Mouse (Mus musculus): Measurements from ENCODE around the gene Klk4. TPM values are rescaled to one million over a fixed set of nuclear protein-coding genes. Genes with fewer than 3 reads are reported as not detected.

The Klk4 gene
- polyA plus RNA-seq, 1 experiment from 2014 or later: not detected

GRCm38 (mm10) chr7:43860411-43860810, 20.5 kb upstream of the Klk4 start:
- Histone ChIP-seq H3K4me3 (ENCODE audit: control insufficient read depth in 1 of 2, insufficient read depth in 1 of 2, low read depth in 1 of 2, low read length in 2 of 2) (no peak overlapping the region), H3K9ac (ENCODE audit: low read length) (no peak overlapping the region), H3K4me2 (ENCODE audit: low read length) (no peak overlapping the region), H3K27me3 (ENCODE audit: control insufficient read depth, insufficient read depth, low read length) (no peaks in the 10 kb centered on the region), H3K36me3 (ENCODE audit: control insufficient read depth, insufficient read depth, low read length) (no peaks in the 10 kb centered on the region), H3K27ac (replicated peaks in 1 of 2; ENCODE audit: control insufficient read depth in 1 of 2, insufficient read depth in 1 of 2, low read depth in 2 of 2, low read length in 2 of 2) (no peak overlapping the region), H3K4me1 (ENCODE audit: control insufficient read depth in 2 of 2, insufficient read depth in 2 of 2, low read length in 2 of 2) (no peaks in the 10 kb centered on the region), H3K9me3 (ENCODE audit: control insufficient read depth, low read length) (no peaks in the 10 kb centered on the region)
- ATAC-seq (ENCODE audit: insufficient number of reproducible peaks, insufficient read depth, low FRiP score, low read depth): no peak; the same call in 1 of the 2 replicates
- 77% methylated on average over 8 of the region's 8 CpGs for WGBS

GRCm38 (mm10) chr7:43873237-43873636, 7.7 kb upstream of the Klk4 start:
- no peak overlapping the region for H3K27ac ChIP-seq (replicated peaks in 1 of 2; ENCODE audit: control insufficient read depth in 1 of 2, insufficient read depth in 1 of 2, low read depth in 2 of 2, low read length in 2 of 2)
- H3K27me3 ChIP-seq (ENCODE audit: control insufficient read depth, insufficient read depth, low read length): peaks cover 9% of the 10 kb centered on the region
- H3K9me3 ChIP-seq (ENCODE audit: control insufficient read depth, low read length): no peaks in the 10 kb centered on the region
- WGBS: 5% methylated on average over 10 of the region's 10 CpGs
- H3K9ac ChIP-seq (ENCODE audit: low read length): no peak overlapping the region
- no peak overlapping the region for H3K4me3 ChIP-seq (ENCODE audit: control insufficient read depth in 1 of 2, insufficient read depth in 1 of 2, low read depth in 1 of 2, low read length in 2 of 2)
- no peak overlapping the region for H3K4me2 ChIP-seq (ENCODE audit: low read length)
- no peaks in the 10 kb centered on the region for H3K36me3 ChIP-seq (ENCODE audit: control insufficient read depth, insufficient read depth, low read length)
- H3K4me1 ChIP-seq (ENCODE audit: control insufficient read depth in 2 of 2, insufficient read depth in 2 of 2, low read length in 2 of 2): no peaks in the 10 kb centered on the region
- ATAC-seq (ENCODE audit: insufficient number of reproducible peaks, insufficient read depth, low FRiP score, low read depth): no peak

GRCm38 (mm10) chr7:43873674-43874073, 7.3 kb upstream of the Klk4 start:
- no peaks in the 10 kb centered on the region for H3K9me3 ChIP-seq (ENCODE audit: control insufficient read depth, low read length)
- no peak for ATAC-seq (ENCODE audit: insufficient number of reproducible peaks, insufficient read depth, low FRiP score, low read depth)
- H3K4me1 ChIP-seq (ENCODE audit: control insufficient read depth in 2 of 2, insufficient read depth in 2 of 2, low read length in 2 of 2): no peaks in the 10 kb centered on the region
- whole genome bisulfite sequencing: 63% methylated on average over 3 of the region's 3 CpGs
- no peak overlapping the region for H3K27ac ChIP-seq (replicated peaks in 1 of 2; ENCODE audit: control insufficient read depth in 1 of 2, insufficient read depth in 1 of 2, low read depth in 2 of 2, low read length in 2 of 2)
- H3K4me2 ChIP-seq (ENCODE audit: low read length): no peak overlapping the region
- H3K27me3 ChIP-seq (ENCODE audit: control insufficient read depth, insufficient read depth, low read length): peaks cover 9% of the 10 kb centered on the region
- no peaks in the 10 kb centered on the region for H3K36me3 ChIP-seq (ENCODE audit: control insufficient read depth, insufficient read depth, low read length)
- H3K9ac ChIP-seq (ENCODE audit: low read length): no peak overlapping the region
- no peak overlapping the region for H3K4me3 ChIP-seq (ENCODE audit: control insufficient read depth in 1 of 2, insufficient read depth in 1 of 2, low read depth in 1 of 2, low read length in 2 of 2)

GRCm38 (mm10) chr7:43874868-43875375, 6.0 kb upstream of the Klk4 start:
- no peaks in the 10 kb centered on the region for H3K4me1 ChIP-seq (ENCODE audit: control insufficient read depth in 2 of 2, insufficient read depth in 2 of 2, low read length in 2 of 2)
- no peak overlapping the region for H3K9ac ChIP-seq (ENCODE audit: low read length)
- H3K27ac ChIP-seq (replicated peaks in 1 of 2; ENCODE audit: control insufficient read depth in 1 of 2, insufficient read depth in 1 of 2, low read depth in 2 of 2, low read length in 2 of 2): no peak overlapping the region
- 82% methylated on average over 6 of the region's 6 CpGs for WGBS
- no peaks in the 10 kb centered on the region for H3K9me3 ChIP-seq (ENCODE audit: control insufficient read depth, low read length)
- H3K36me3 ChIP-seq (ENCODE audit: control insufficient read depth, insufficient read depth, low read length): no peaks in the 10 kb centered on the region
- no peak overlapping the region for H3K4me3 ChIP-seq (ENCODE audit: control insufficient read depth in 1 of 2, insufficient read depth in 1 of 2, low read depth in 1 of 2, low read length in 2 of 2)
- H3K4me2 ChIP-seq (ENCODE audit: low read length): no peak overlapping the region
- peaks cover 5% of the 10 kb centered on the region for H3K27me3 ChIP-seq (ENCODE audit: control insufficient read depth, insufficient read depth, low read length)
- no peak for ATAC-seq (ENCODE audit: insufficient number of reproducible peaks, insufficient read depth, low FRiP score, low read depth)

GRCm38 (mm10) chr7:43876444-43876843, 4.5 kb upstream of the Klk4 start:
- ATAC-seq (ENCODE audit: insufficient number of reproducible peaks, insufficient read depth, low FRiP score, low read depth): no peak
- 66% methylated on average over 4 of the region's 4 CpGs for WGBS
- no peaks in the 10 kb centered on the region for H3K4me1 ChIP-seq (ENCODE audit: control insufficient read depth in 2 of 2, insufficient read depth in 2 of 2, low read length in 2 of 2)
- no peaks in the 10 kb centered on the region for H3K9me3 ChIP-seq (ENCODE audit: control insufficient read depth, low read length)
- no peak overlapping the region for H3K9ac ChIP-seq (ENCODE audit: low read length)
- H3K27me3 ChIP-seq (ENCODE audit: control insufficient read depth, insufficient read depth, low read length): peaks cover 7% of the 10 kb centered on the region
- H3K4me3 ChIP-seq (ENCODE audit: control insufficient read depth in 1 of 2, insufficient read depth in 1 of 2, low read depth in 1 of 2, low read length in 2 of 2): no peak overlapping the region
- no peaks in the 10 kb centered on the region for H3K36me3 ChIP-seq (ENCODE audit: control insufficient read depth, insufficient read depth, low read length)
- no peak overlapping the region for H3K27ac ChIP-seq (replicated peaks in 1 of 2; ENCODE audit: control insufficient read depth in 1 of 2, insufficient read depth in 1 of 2, low read depth in 2 of 2, low read length in 2 of 2)
- no peak overlapping the region for H3K4me2 ChIP-seq (ENCODE audit: low read length)

- no peak for ATAC-seq (ENCODE audit: insufficient number of reproducible peaks, insufficient read depth, low FRiP score, low read depth)
- no peaks in the 10 kb centered on the region for H3K4me1 ChIP-seq (ENCODE audit: control insufficient read depth in 2 of 2, insufficient read depth in 2 of 2, low read length in 2 of 2)
- no peak overlapping the region for H3K4me2 ChIP-seq (ENCODE audit: low read length)
- H3K9ac ChIP-seq (ENCODE audit: low read length): no peak overlapping the region
- WGBS: 23% methylated on average over 1 of the region's 1 CpGs
- no peaks in the 10 kb centered on the region for H3K9me3 ChIP-seq (ENCODE audit: control insufficient read depth, low read length)
- peaks cover 20% of the 10 kb centered on the region for H3K27me3 ChIP-seq (ENCODE audit: control insufficient read depth, insufficient read depth, low read length)
- no peak overlapping the region for H3K27ac ChIP-seq (replicated peaks in 1 of 2; ENCODE audit: control insufficient read depth in 1 of 2, insufficient read depth in 1 of 2, low read depth in 2 of 2, low read length in 2 of 2)
- no peak overlapping the region for H3K4me3 ChIP-seq (ENCODE audit: control insufficient read depth in 1 of 2, insufficient read depth in 1 of 2, low read depth in 1 of 2, low read length in 2 of 2)
- H3K36me3 ChIP-seq (ENCODE audit: control insufficient read depth, insufficient read depth, low read length): no peaks in the 10 kb centered on the region
These were observed 2.7 kb upstream of the Klk4 start for GRCm38 (mm10) chr7:43878281-43878680.

- WGBS: 21% methylated on average over 4 of the region's 4 CpGs
- Histone ChIP-seq H3K4me1 (ENCODE audit: control insufficient read depth in 2 of 2, insufficient read depth in 2 of 2, low read length in 2 of 2) (no peaks in the 10 kb centered on the region), H3K9me3 (ENCODE audit: control insufficient read depth, low read length) (no peaks in the 10 kb centered on the region), H3K9ac (ENCODE audit: low read length) (no peak overlapping the region), H3K4me3 (ENCODE audit: control insufficient read depth in 1 of 2, insufficient read depth in 1 of 2, low read depth in 1 of 2, low read length in 2 of 2) (no peak overlapping the region), H3K36me3 (ENCODE audit: control insufficient read depth, insufficient read depth, low read length) (no peaks in the 10 kb centered on the region), H3K27ac (replicated peaks in 1 of 2; ENCODE audit: control insufficient read depth in 1 of 2, insufficient read depth in 1 of 2, low read depth in 2 of 2, low read length in 2 of 2) (no peak overlapping the region), H3K27me3 (ENCODE audit: control insufficient read depth, insufficient read depth, low read length) (peaks cover 31% of the 10 kb centered on the region), H3K4me2 (ENCODE audit: low read length) (no peak overlapping the region)
- no peak for ATAC-seq (ENCODE audit: insufficient number of reproducible peaks, insufficient read depth, low FRiP score, low read depth)
These were observed 1.4 kb downstream of the Klk4 start for GRCm38 (mm10) chr7:43882346-43882745.

- no peaks in the 10 kb centered on the region for H3K9me3 ChIP-seq (ENCODE audit: control insufficient read depth, low read length)
- H3K27ac ChIP-seq (replicated peaks in 1 of 2; ENCODE audit: control insufficient read depth in 1 of 2, insufficient read depth in 1 of 2, low read depth in 2 of 2, low read length in 2 of 2): no peak overlapping the region
- no peak overlapping the region for H3K4me3 ChIP-seq (ENCODE audit: control insufficient read depth in 1 of 2, insufficient read depth in 1 of 2, low read depth in 1 of 2, low read length in 2 of 2)
- H3K4me2 ChIP-seq (ENCODE audit: low read length): no peak overlapping the region
- WGBS: 22% methylated on average over 4 of the region's 4 CpGs
- ATAC-seq (ENCODE audit: insufficient number of reproducible peaks, insufficient read depth, low FRiP score, low read depth): no peak
- peaks cover 31% of the 10 kb centered on the region for H3K27me3 ChIP-seq (ENCODE audit: control insufficient read depth, insufficient read depth, low read length)
- no peaks in the 10 kb centered on the region for H3K36me3 ChIP-seq (ENCODE audit: control insufficient read depth, insufficient read depth, low read length)
- H3K9ac ChIP-seq (ENCODE audit: low read length): no peak overlapping the region
- no peaks in the 10 kb centered on the region for H3K4me1 ChIP-seq (ENCODE audit: control insufficient read depth in 2 of 2, insufficient read depth in 2 of 2, low read length in 2 of 2)
These were observed 1.9 kb downstream of the Klk4 start for GRCm38 (mm10) chr7:43882811-43883210.
